Comparison of ENCODE assay signal across 13 mouse cellular contexts in genomic region chr1:182139937-182140336, GRCm38 (mm10). TPM values are rescaled to one million over a fixed set of nuclear protein-coding genes. Genes with fewer than 3 reads are reported as not detected.
DNase-seq lines count a peak whose midpoint lies in the region; ATAC-seq and TF ChIP-seq lines count a peak whose summit lies in the region.
"Had no signal": no experiment of that assay in that cellular context is flagged by ENCODE, and none has a peak within 500 bp of the region (broad histone marks: within the 10 kb centered on the region; RNA-seq: fewer than 3 reads in every experiment).

No protein-coding gene starts in this region.

- no peak for TF ChIP-seq CTCF in midbrain, postnatal 0 days (IDR thresholded peaks at IDR 0.05)

- H3K4me2 ChIP-seq in heart, embryonic 15.5 days, result peak overlapping the region; percentile 12; the same call in 1 of the 2 replicates
- H3K4me2 ChIP-seq in midbrain, embryonic 12.5 days (replicated peaks), result 0 out of 2 replicates have a peak overlapping the region, but pooled peaks have one; percentile 19
- H3K4me2 ChIP-seq in midbrain, postnatal 0 days (ENCODE audit: low read depth, low read length, poor library complexity, severe bottlenecking), result no peak overlapping the region
- H3K4me2 ChIP-seq in intestine, embryonic 14.5 days (ENCODE audit: low read length), result peak overlapping the region; percentile 36
- 0 out of 2 replicates have a peak overlapping the region, but pooled peaks have one; percentile 30 for H3K4me2 ChIP-seq in stomach, embryonic 16.5 days (ENCODE audit: low read depth, low read length)

- H3K4me3 ChIP-seq in heart, embryonic 15.5 days, result no peak overlapping the region
- H3K4me3 ChIP-seq in midbrain, embryonic 12.5 days, result no peak overlapping the region
- H3K4me3 ChIP-seq in midbrain, postnatal 0 days (ENCODE audit: low read depth, low read length), result no peak overlapping the region
- no peak overlapping the region for H3K4me3 ChIP-seq in intestine, embryonic 14.5 days (ENCODE audit: low read depth, low read length)
- no peak overlapping the region for H3K4me3 ChIP-seq in stomach, embryonic 16.5 days (replicated peaks; ENCODE audit: low read length)

- intact Hi-C loops in heart, postnatal 36 days (cut with DNase I), result loop anchor here (1.0 to 10.0 kb wide), 4 partner anchors 145 to 397 kb away; partner anchors contain the start of gene Degs1

- no peaks in the 10 kb centered on the region for H3K36me3 ChIP-seq in heart, embryonic 15.5 days
- no peaks in the 10 kb centered on the region for H3K36me3 ChIP-seq in midbrain, embryonic 12.5 days
- no peaks in the 10 kb centered on the region for H3K36me3 ChIP-seq in midbrain, postnatal 0 days (ENCODE audit: insufficient read depth, low read length)
- no peaks in the 10 kb centered on the region for H3K36me3 ChIP-seq in intestine, embryonic 14.5 days (ENCODE audit: control insufficient read depth, insufficient read depth, low read length)
- H3K36me3 ChIP-seq in stomach, embryonic 16.5 days (ENCODE audit: control insufficient read depth, insufficient read depth, low read length), result no peaks in the 10 kb centered on the region

- ATAC-seq in heart, embryonic 15.5 days (replicated peaks; ENCODE audit: insufficient number of reproducible peaks, insufficient read depth, low FRiP score, low read depth), result no peak
- ATAC-seq in midbrain, embryonic 12.5 days (ENCODE audit: low FRiP score, low read depth), result no peak
- ATAC-seq in midbrain, postnatal 0 days (ENCODE audit: low FRiP score), result no peak
- ATAC-seq in intestine, embryonic 14.5 days (replicated peaks; ENCODE audit: low FRiP score, low TSS enrichment, low read depth), result peak; percentile 45
- peak; percentile 52; the same call in 1 of the 2 replicates for ATAC-seq in stomach, embryonic 16.5 days (ENCODE audit: insufficient read depth, low FRiP score)

- 0 out of 2 replicates have a peak, but pooled peaks cover 5% of the 10 kb centered on the region for H3K27me3 ChIP-seq in heart, embryonic 15.5 days
- H3K27me3 ChIP-seq in midbrain, embryonic 12.5 days, result peaks cover 14% of the 10 kb centered on the region; the same call in 1 of the 2 replicates
- H3K27me3 ChIP-seq in midbrain, postnatal 0 days (ENCODE audit: insufficient read depth, low read length), result no peaks in the 10 kb centered on the region; the same call in 1 of the 2 replicates
- H3K27me3 ChIP-seq in intestine, embryonic 14.5 days (replicated peaks; ENCODE audit: control insufficient read depth, insufficient read depth, low read length), result no peaks in the 10 kb centered on the region
- no peaks in the 10 kb centered on the region for H3K27me3 ChIP-seq in stomach, embryonic 16.5 days (ENCODE audit: control insufficient read depth, insufficient read depth, low read length)

- WGBS in heart, embryonic 15.5 days, result 36% methylated on average over 9 of the region's 9 CpGs
- WGBS in midbrain, embryonic 12.5 days, result 40% methylated on average over 9 of the region's 9 CpGs
- 38% methylated on average over 9 of the region's 9 CpGs for WGBS in midbrain, postnatal 0 days
- WGBS in intestine, embryonic 14.5 days, result 32% methylated on average over 9 of the region's 9 CpGs
- 26% methylated on average over 9 of the region's 9 CpGs for WGBS in stomach, embryonic 16.5 days

- H3K9me3 ChIP-seq in heart, embryonic 15.5 days (replicated peaks), result no peaks in the 10 kb centered on the region
- H3K9me3 ChIP-seq in midbrain, embryonic 12.5 days, result no peaks in the 10 kb centered on the region
- H3K9me3 ChIP-seq in midbrain, postnatal 0 days (ENCODE audit: low read length), result no peaks in the 10 kb centered on the region
- H3K9me3 ChIP-seq in intestine, embryonic 14.5 days (ENCODE audit: control insufficient read depth, low read length), result no peaks in the 10 kb centered on the region
- no peaks in the 10 kb centered on the region for H3K9me3 ChIP-seq in stomach, embryonic 16.5 days (replicated peaks; ENCODE audit: control insufficient read depth, low read length)

- no peak overlapping the region for H3K27ac ChIP-seq in heart, embryonic 15.5 days
- no peak overlapping the region for H3K27ac ChIP-seq in midbrain, embryonic 12.5 days (replicated peaks)
- H3K27ac ChIP-seq in midbrain, postnatal 0 days (ENCODE audit: low read depth, low read length), result no peak overlapping the region
- H3K27ac ChIP-seq in intestine, embryonic 14.5 days (ENCODE audit: low read depth), result no peak overlapping the region
- no peak overlapping the region for H3K27ac ChIP-seq in stomach, embryonic 16.5 days (ENCODE audit: low read length)

- peaks cover 6% of the 10 kb centered on the region for H3K4me1 ChIP-seq in heart, embryonic 15.5 days (replicated peaks)
- no peaks in the 10 kb centered on the region for H3K4me1 ChIP-seq in midbrain, embryonic 12.5 days
- H3K4me1 ChIP-seq in midbrain, postnatal 0 days (ENCODE audit: insufficient read depth, low read length), result no peaks in the 10 kb centered on the region
- H3K4me1 ChIP-seq in intestine, embryonic 14.5 days (replicated peaks; ENCODE audit: control insufficient read depth, insufficient read depth, low read length), result 0 out of 2 replicates have a peak, but pooled peaks cover 2% of the 10 kb centered on the region
- H3K4me1 ChIP-seq in stomach, embryonic 16.5 days (ENCODE audit: control insufficient read depth, insufficient read depth, low read length), result peaks cover 5% of the 10 kb centered on the region; the same call in 1 of the 2 replicates

- DNase-seq in heart, postnatal 36 days, result no peak
- no peak for DNase-seq in midbrain, postnatal 0 days (ENCODE audit: low spot score)
- no peak for DNase-seq in intestine, embryonic 14.5 days (ENCODE audit: low spot score)
- no peak for DNase-seq in spleen, postnatal 36 days (ENCODE audit: low spot score in 2 of 2)
- DNase-seq in cerebellum, adult 11-12 months, result no peak

- H3K9ac ChIP-seq in heart, embryonic 15.5 days, result no peak overlapping the region
- H3K9ac ChIP-seq in midbrain, embryonic 12.5 days (replicated peaks), result no peak overlapping the region
- no peak overlapping the region for H3K9ac ChIP-seq in midbrain, postnatal 0 days (replicated peaks; ENCODE audit: low read length, poor library complexity, severe bottlenecking)
- H3K9ac ChIP-seq in intestine, embryonic 14.5 days (ENCODE audit: low read length), result no peak overlapping the region
- H3K9ac ChIP-seq in stomach, embryonic 16.5 days (ENCODE audit: low read length), result peak overlapping the region; percentile 16; the same call in 1 of the 2 replicates

RNA-seq across cellular contexts. Expression of gene Srp9, which starts 15.4 kb away (rescaled TPM):
- polyA plus RNA-seq in heart, embryonic 15.5 days (2015; fragmentation: Nextera tagmentation; extraction: Ambion mirVana), result 88.4 and 109 TPM in 2 replicates
- total RNA-seq in heart, postnatal 36 days (2021), result 10 to 100 TPM; 44.8 to 45.3 TPM
- polyA plus RNA-seq in midbrain, embryonic 12.5 days (2016; fragmentation: Nextera tagmentation; extraction: Ambion mirVana), result 143 and 146 TPM in 2 replicates
- 70.5 and 76.1 TPM in 2 replicates for total RNA-seq in midbrain, postnatal 0 days (2014; rRNA removed)
- 169 and 173 TPM in 2 replicates for polyA plus RNA-seq in midbrain, postnatal 0 days (2015; fragmentation: Nextera tagmentation; extraction: Ambion mirVana)
- polyA plus RNA-seq in intestine, embryonic 14.5 days (2014; fragmentation: Nextera tagmentation; extraction: Ambion mirVana), result 134 and 142 TPM in 2 replicates
- polyA plus RNA-seq in stomach, embryonic 16.5 days (2015; fragmentation: Nextera tagmentation; extraction: Ambion mirVana), result 140 and 160 TPM in 2 replicates

RNA-seq across cellular contexts. Expression of gene Vmn1r1, which starts 24.3 kb away (rescaled TPM):
- not detected in 2 replicates for polyA plus RNA-seq in heart, embryonic 15.5 days (2015; fragmentation: Nextera tagmentation; extraction: Ambion mirVana)
- not detected for total RNA-seq in heart, postnatal 36 days (2021)
- polyA plus RNA-seq in midbrain, embryonic 12.5 days (2016; fragmentation: Nextera tagmentation; extraction: Ambion mirVana), result not detected in 2 replicates
- not detected in 2 replicates for total RNA-seq in midbrain, postnatal 0 days (2014; rRNA removed)
- polyA plus RNA-seq in midbrain, postnatal 0 days (2015; fragmentation: Nextera tagmentation; extraction: Ambion mirVana), result not detected in 2 replicates
- not detected in 2 replicates for polyA plus RNA-seq in intestine, embryonic 14.5 days (2014; fragmentation: Nextera tagmentation; extraction: Ambion mirVana)
- polyA plus RNA-seq in stomach, embryonic 16.5 days (2015; fragmentation: Nextera tagmentation; extraction: Ambion mirVana), result not detected in 2 replicates
- total RNA-seq: adrenal gland, adult 2 months; left cerebral cortex, postnatal 4 days had no signal
- polyA plus RNA-seq: adrenal gland, adult 2 months; kidney, adult 2 months; neural tube, embryonic 11.5 days; thymus, postnatal 0 days had no signal

Comparison
In these comparisons a context has a peak if more than half of its experiments do, and no peak if none do; other contexts are left out.
1. ATAC-seq: peak in intestine, embryonic 14.5 days (single experiment) and stomach, embryonic 16.5 days (single experiment); none in heart, embryonic 15.5 days (single experiment), midbrain, embryonic 12.5 days (single experiment) and midbrain, postnatal 0 days (single experiment).